Mouse (Mus musculus) brown adipose tissue, adult 24 weeks (tissue): ENCODE measurements at regions not wholly inside any gene's neighbourhood (a gene's known extent, or its start where the extent isn't known, plus 50 kb on each side); places are given as distances from the start of the nearest gene placed in this dataset.

Experiments used
- H3K27ac ChIP-seq: fragments of 200-500 bp; replicated peaks from 2 replicates; pipeline ENCODE4 v1.5.1; 2012; ENCODE audit warnings: low read depth, mild to moderate bottlenecking, low read length
- H3K4me1 ChIP-seq: fragments of 200-500 bp; 2 replicates; pipeline ENCODE4 v1.6.1; 2012; ENCODE audit warnings: low read length, mixed read lengths; ENCODE audit not compliant: control insufficient read depth, insufficient read depth, insufficient read length
- H3K4me3 ChIP-seq: fragments of 200-500 bp; 2 replicates; pipeline ENCODE4 v1.5.1; 2012; ENCODE audit warnings: low read depth, mild to moderate bottlenecking, low read length, moderate library complexity; ENCODE audit not compliant: insufficient read depth

GRCm38 (mm10) chr2:167878255-167878865, 53.5 kb upstream of the Ptpn1 start:
- no peak overlapping the region for H3K27ac ChIP-seq
- no peak overlapping the region for H3K4me3 ChIP-seq

GRCm38 (mm10) chr2:167877254-167877870, 54.5 kb upstream of the Ptpn1 start:
- Histone ChIP-seq H3K4me1 (no peaks in the 10 kb centered on the region), H3K27ac (no peak overlapping the region), H3K4me3 (no peak overlapping the region)

More at GRCm38 (mm10) chr2:167878255-167878865, 53.5 kb upstream of the Ptpn1 start:
- no peaks in the 10 kb centered on the region for H3K4me1 ChIP-seq

- Histone ChIP-seq H3K4me1 (no peaks in the 10 kb centered on the region), H3K4me3 (no peak overlapping the region), H3K27ac (no peak overlapping the region)
These were observed 59.4 kb upstream of the Ptpn1 start for GRCm38 (mm10) chr2:167872507-167872906.

GRCm38 (mm10) chr2:167870153-167870552, 61.7 kb upstream of the Ptpn1 start:
- Histone ChIP-seq H3K4me3 (no peak overlapping the region), H3K4me1 (peaks cover 11% of the 10 kb centered on the region), H3K27ac (no peak overlapping the region)

DNA sequence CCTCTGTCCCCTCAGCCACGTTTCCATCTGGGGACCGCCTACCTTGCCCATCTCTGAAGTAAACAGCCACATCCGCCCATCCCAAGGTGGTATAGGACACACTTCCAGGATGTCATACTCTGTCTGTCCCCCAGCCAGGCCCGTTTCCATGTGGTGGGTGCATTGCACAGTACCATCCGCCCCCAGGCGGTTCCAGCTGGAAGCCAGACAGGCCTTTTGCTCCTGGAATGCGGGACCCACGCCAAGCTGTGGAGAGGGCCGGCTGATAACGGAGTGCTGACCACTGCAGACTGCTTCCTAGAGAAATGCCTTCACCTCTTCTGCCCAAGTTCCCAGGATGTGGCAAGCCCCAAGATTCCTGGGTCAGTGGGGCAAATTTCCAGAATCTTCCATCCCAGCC, 65.1 kb upstream of the Ptpn1 start:
- Histone ChIP-seq H3K4me3 (no peak overlapping the region), H3K27ac (no peak overlapping the region), H3K4me1 (peaks cover 23% of the 10 kb centered on the region)

DNA sequence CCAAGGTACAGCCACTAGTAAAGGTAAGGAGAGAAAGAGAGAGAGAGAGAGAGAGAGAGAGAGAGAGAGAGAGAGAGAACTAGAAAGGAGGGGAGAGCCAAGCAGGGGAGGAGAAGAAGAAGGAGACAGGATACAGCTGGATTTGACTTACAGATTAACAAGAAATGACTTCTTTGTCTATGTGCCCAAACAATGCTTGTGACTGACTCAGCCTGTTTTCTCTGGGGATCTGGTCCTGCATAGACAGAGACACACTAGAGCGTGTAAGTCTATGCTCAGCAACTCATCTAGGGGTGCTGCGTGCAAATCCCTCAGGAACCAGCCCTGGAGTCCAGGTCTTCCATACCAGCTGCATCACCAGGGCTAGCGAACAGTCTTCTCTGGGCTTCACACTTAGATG, 66.3 kb upstream of the Ptpn1 start:
- no peak overlapping the region for H3K27ac ChIP-seq
- H3K4me3 ChIP-seq = no peak overlapping the region
- H3K4me1 ChIP-seq = peaks cover 25% of the 10 kb centered on the region

GRCm38 (mm10) chr2:167864672-167865071, 67.2 kb upstream of the Ptpn1 start:
- Histone ChIP-seq H3K4me3 (no peak overlapping the region), H3K27ac (no peak overlapping the region), H3K4me1 (peaks cover 28% of the 10 kb centered on the region)

DNA sequence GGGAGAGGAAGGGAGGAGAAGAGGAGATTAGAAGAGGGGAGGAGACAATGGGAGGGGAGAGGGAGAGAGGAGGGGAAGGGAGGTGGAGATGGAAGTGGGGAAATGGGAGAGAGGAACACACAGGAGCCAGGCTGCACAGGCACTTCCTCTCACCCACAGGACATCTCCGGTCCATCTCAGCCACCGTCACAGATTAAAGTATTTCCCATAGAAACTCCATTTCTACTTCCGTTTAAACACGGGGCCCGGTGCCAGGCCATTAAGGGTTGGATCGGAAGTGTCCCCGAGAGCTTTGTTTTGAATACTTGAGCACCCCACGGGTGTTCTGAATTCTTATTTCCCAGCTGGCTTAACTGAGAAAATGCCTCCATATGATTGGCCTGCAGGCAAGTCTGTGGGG, 67.6 kb upstream of the Ptpn1 start:
- no peak overlapping the region for H3K4me3 ChIP-seq
- peaks cover 28% of the 10 kb centered on the region for H3K4me1 ChIP-seq
- no peak overlapping the region for H3K27ac ChIP-seq

- no peak overlapping the region for H3K27ac ChIP-seq
- no peak overlapping the region for H3K4me3 ChIP-seq
- peaks cover 28% of the 10 kb centered on the region for H3K4me1 ChIP-seq
These were observed 68.2 kb upstream of the Ptpn1 start for GRCm38 (mm10) chr2:167863616-167864015.

- Histone ChIP-seq H3K27ac (no peak overlapping the region), H3K4me3 (no peak overlapping the region), H3K4me1 (peaks cover 20% of the 10 kb centered on the region)
These were observed 70.7 kb upstream of the Ptpn1 start for GRCm38 (mm10) chr2:167861178-167861520.

DNA sequence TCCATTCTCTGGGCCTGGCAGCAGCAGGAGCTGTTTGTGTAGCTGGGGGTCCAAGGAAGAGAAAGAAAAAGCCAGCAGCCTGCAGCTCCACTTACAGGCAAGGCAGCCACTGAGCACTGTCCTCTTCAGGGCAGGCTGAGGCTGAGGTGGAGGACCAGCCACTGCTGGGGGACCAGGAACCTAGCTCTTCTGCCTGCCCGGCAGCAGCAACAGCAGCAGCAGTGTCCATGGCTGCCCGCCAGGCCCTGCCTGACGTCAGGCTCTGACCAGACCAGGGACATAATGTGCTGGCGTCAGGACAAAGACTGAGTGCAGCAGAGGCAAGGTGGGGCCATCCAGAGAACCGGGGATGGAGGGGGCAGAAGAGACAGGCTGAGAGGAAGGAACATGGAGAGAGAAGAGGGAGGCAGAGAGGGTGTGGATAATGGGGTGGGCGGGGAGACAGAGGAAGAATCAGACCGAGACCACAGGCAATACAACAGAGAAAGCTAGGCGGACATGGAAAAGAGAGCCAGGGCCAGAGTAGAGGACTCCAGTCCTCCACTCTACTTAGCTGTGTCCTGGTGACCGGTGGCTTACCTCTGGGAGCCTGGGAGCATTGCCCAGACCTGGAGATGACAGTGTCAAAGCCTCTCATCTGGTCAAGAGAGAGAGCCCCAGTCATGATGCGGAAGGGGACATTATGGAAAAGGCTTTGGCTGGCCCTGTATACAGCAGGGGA, 71.2 kb upstream of the Ptpn1 start:
- no peak overlapping the region for H3K4me3 ChIP-seq
- H3K27ac ChIP-seq = peak overlapping the region; percentile 12; the same call in 1 of the 2 replicates
- H3K4me1 ChIP-seq = peaks cover 20% of the 10 kb centered on the region

- Histone ChIP-seq H3K4me3 (no peak overlapping the region), H3K4me1 (peaks cover 14% of the 10 kb centered on the region), H3K27ac (no peak overlapping the region)
These were observed 72.3 kb upstream of the Ptpn1 start for GRCm38 (mm10) chr2:167859575-167859974.

DNA sequence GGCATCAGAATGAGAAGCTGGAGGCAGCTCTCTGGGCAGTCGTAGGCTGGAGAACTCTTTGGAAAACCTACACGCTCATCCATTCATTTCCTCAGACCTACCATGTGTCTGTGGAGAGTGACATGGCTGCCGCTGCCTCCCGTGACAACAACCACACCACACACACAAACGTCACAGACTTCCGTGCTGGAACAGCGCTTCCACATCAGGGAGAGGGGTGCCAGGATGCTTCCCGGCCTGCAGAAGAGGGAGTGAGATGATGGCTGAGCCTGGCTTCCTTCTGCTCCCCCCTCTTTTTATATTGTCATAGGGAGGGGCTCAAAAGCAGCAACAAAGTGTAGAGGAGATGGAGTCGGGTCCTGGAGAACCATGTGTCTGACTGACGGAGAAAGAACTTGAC, 73.5 kb upstream of the Ptpn1 start:
- Histone ChIP-seq H3K4me3 (no peak overlapping the region), H3K4me1 (peaks cover 10% of the 10 kb centered on the region; the same call in 1 of the 2 replicates), H3K27ac (no peak overlapping the region)

DNA sequence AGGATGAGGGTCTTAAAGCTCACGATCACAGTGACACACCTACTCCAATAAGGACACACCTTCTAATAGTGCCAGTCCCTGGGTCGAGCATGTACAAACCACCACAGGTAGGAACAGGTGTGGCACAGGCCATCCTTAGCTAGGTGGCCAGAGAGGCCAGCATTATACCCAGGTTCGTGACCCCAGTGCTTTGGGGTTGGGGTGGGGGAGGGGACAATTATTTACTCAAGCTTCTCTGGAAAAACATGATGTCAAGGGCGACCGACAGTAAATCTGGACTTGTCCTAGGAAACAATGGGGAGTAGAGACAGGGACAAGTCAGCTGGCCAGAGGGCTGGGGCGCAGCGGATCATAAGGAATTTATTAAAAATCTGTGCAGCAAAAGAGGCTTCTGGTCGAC, 73.9 kb upstream of the Ptpn1 start:
- Histone ChIP-seq H3K4me1 (peaks cover 13% of the 10 kb centered on the region; the same call in 1 of the 2 replicates), H3K4me3 (no peak overlapping the region), H3K27ac (no peak overlapping the region)

DNA sequence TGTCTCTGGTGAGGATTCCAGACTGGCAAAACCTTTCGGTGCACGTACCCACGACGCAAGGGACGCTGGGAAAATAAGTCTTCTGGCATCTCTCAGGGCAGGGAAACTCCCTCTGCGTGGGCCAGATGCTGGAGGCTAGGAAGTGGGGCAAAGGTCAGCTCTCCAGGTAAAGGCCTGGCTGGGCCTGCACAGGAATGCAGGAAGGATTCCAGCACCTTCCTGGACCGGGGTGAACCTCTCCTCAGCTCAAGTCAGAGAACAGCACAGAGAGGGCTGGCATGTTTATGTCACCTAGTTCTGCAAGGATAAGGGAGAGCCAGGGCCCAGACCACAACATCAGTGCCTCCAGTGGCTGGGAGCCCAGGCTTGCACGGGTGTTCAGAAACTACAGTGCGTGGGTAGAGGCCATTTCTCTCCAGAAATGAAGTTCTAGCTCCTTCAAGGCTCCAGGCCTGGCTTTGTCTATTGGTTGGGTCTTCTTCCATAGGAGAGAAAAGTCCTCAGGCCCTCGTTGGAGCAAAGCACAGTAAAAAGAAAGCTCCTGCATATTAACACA, 74.9 kb upstream of the Ptpn1 start:
- Histone ChIP-seq H3K4me1 (peaks cover 19% of the 10 kb centered on the region; the same call in 1 of the 2 replicates), H3K27ac (no peak overlapping the region), H3K4me3 (no peak overlapping the region)
